Mouse (Mus musculus) megakaryocyte-erythroid progenitor cell, adult 5 weeks (primary cell): Measurements from ENCODE around the gene Tmprss11g. TPM values are rescaled to one million over a fixed set of nuclear protein-coding genes. Genes with fewer than 3 reads are reported as not detected.

Experiments used
- polyA plus RNA-seq: library from polyadenylated mRNA; stranded (reverse); fragments of >175 nt; gene quantifications from 2 replicates; pipeline ENCODE4 v1.2.3, GENCODE M21; 2012

Tmprss11g gene
- polyA plus RNA-seq, result not detected in 2 replicates

DNA sequence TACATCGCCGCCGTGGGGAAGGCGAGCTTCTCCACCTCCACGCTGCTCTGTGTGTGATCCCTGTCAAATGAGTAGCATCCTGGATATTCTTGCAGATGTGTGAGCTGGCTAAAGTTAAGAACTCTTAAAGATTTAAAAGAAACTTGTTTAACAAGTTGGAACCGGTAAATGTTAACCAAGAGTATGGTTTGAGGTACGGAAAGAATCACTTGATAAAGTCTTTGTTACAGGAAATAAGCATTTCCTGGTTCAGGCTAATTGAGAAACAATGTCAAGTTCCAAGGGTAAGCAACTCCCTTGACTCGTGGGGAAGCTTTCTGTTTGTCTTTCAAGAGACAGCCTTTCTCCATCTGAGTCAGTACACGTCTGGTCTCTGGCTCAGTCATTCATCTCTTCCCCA is at the start of gene Tmprss11g:
Tmprss11g (minus strand) TSS at position 101 of the 400 bp plus-strand sequence.

GRCm38 (mm10) chr5:86468890-86469289 is 49.5 kb downstream of the Tmprss11g start, which contains the start of gene Tmprss11a:
Tmprss11a (minus strand) TSS chr5:86468990.

Other genes starting within 250 kb of the Tmprss11g start
- gene Tmprss11c, start 229.3 kb downstream of the Tmprss11g start, polyA plus RNA-seq, result not detected in 2 replicates
- gene Tmprss11d, start 145.2 kb downstream of the Tmprss11g start, polyA plus RNA-seq, result not detected in 2 replicates
- not detected in 2 replicates for gene Tmprss11a, start 49.6 kb downstream of the Tmprss11g start, polyA plus RNA-seq
- not detected in 2 replicates for gene Tmprss11f, start 113.8 kb upstream of the Tmprss11g start, polyA plus RNA-seq
- gene Tmprss11b, start 157.8 kb upstream of the Tmprss11g start, polyA plus RNA-seq, result not detected in 2 replicates
- gene Tmprss11e, start 227.2 kb upstream of the Tmprss11g start, polyA plus RNA-seq, result not detected in 2 replicates